Mouse (Mus musculus): ENCODE data around the gene Napepld.

GRCm38 (mm10) chr5:21667191-21668137, 33.7 kb downstream of the Napepld start:
- TF ChIP-seq ZC3H11A (IDR thresholded peaks at IDR 0.05; ENCODE audit: borderline replicate concordance, low read depth, low read length) (no peak), HCFC1 (IDR thresholded peaks at IDR 0.05; ENCODE audit: borderline replicate concordance, insufficient read depth, low read length) (no peak)

All from ES-E14 (cell line).